Mouse (Mus musculus) cerebral cortex, adult 2 months (tissue): Measurements from ENCODE around the gene Traf3ip2.

Experiments
- WGBS: fragments of 180-500 bp; shearing (Covaris S2); methylation state at CpG from one replicate; pipeline ENCODE4 v1.1.7; 2018; 5-methylcytosine and 5-hydroxymethylcytosine counted together

Traf3ip2 gene

GRCm38 (mm10) chr10:39674766-39675165 lies 62.0 kb downstream of the Traf3ip2 start:
- WGBS: 60% methylated on average over 3 of the region's 3 CpGs

- 84% methylated on average over 4 of the region's 4 CpGs for WGBS
These were observed 65.6 kb downstream of the Traf3ip2 start for GRCm38 (mm10) chr10:39678199-39678791.

DNA sequence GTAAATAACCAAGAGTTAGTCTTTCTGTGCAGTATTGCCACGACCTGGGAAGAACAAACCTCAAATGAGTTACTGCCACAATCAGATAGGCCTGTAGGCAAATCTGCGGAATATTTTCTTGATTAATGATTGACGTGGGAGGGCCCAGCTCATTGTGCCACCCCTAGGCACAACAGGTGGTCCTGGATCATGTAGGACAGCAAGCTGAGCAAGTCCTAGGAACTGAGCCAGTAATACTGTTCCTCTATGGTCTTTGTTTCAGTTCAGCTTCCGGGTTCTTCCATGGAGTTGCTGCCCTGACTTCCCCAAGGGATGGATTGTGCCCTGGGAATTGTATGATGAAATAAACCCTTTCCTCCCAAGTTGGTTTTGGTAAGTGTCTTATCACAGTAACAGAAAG lies 68.3 kb downstream of the Traf3ip2 start:
- 81% methylated on average over 4 of the region's 4 CpGs for WGBS

GRCm38 (mm10) chr10:39682556-39682955 lies 69.8 kb downstream of the Traf3ip2 start:
- WGBS: 94% methylated on average over 2 of the region's 2 CpGs

GRCm38 (mm10) chr10:39683481-39683880 lies 70.7 kb downstream of the Traf3ip2 start:
- 94% methylated on average over 2 of the region's 2 CpGs for WGBS

GRCm38 (mm10) chr10:39686811-39687210 lies 74.1 kb downstream of the Traf3ip2 start:
- 88% methylated on average over 4 of the region's 4 CpGs for WGBS

GRCm38 (mm10) chr10:39687851-39688250 lies 75.1 kb downstream of the Traf3ip2 start:
- WGBS: 62% methylated on average over 3 of the region's 3 CpGs

DNA sequence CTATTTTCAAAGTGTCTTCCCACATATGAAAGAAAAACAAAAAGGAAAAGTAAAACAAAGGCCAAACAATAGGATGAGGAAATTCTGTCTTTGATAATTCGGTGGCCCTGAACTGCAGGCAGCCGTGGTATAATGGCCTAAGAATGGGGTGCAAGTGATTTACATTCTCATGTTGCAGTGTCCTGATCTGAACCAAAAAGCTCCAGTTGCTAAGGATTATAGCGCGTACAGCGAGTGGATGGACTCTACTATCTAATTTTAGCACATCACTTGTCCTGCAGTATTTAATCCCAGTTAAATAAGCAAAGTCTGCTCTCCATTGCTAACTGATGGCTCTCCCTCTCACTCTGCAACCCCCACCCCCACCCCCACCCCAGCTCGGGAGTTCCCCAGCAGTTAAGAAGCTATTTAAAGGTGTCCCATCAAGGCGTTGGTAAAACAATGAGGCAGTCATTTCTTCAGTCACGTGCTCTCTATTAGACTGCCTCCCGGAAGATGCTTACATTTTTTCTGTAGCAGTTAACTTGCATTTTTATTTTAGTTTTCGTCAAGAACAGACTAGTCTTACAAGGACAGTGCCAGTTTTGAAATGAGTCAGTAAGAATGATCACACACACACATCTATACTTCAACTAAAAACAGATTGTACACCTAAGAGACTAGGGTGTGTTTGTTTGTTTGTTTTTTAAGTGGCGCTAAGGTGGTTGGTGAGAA lies 78.8 kb downstream of the Traf3ip2 start:
- WGBS: 39% methylated on average over 11 of the region's 11 CpGs

- WGBS: 83% methylated on average over 2 of the region's 2 CpGs
These were observed 79.4 kb downstream of the Traf3ip2 start for GRCm38 (mm10) chr10:39692152-39692551.
